In the genomic region with DNA sequence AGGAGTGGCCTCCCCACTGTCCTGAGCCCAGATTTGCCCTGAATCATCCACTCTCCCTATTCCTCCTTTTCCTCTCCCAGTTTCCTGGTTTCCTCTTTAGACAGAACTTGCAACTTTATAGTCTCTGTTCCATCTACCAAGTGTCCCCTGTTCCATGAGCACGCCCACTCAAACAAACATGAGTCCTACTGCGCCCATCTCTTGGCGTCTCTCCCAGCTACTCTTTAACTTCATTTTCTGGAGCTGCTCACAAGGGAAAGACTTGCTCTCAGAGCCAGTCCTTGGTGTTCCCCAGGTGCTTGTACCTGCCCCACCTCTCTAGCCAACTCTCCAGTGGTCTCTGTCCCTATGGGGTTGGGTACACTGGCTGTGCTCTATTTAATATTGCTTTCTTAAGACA, we compare ENCODE assay signal across 14 mouse cellular contexts.
DNase-seq lines count a peak whose midpoint lies in the region.
"Had no signal": no experiment of that assay in that cellular context is flagged by ENCODE, and none has a peak within 500 bp of the region (broad histone marks: within the 10 kb centered on the region; RNA-seq: fewer than 3 reads in every experiment).

No protein-coding gene starts in this region.

- peak; percentile 54 for DNase-seq in layer of hippocampus, adult 11-12 months (ENCODE audit: low spot score)
- no peak for DNase-seq in layer of hippocampus, postnatal 10 days (ENCODE audit: low spot score in 2 of 2)
- DNase-seq in left cerebral cortex, adult 18-20 months (ENCODE audit: low spot score in 2 of 2): peak; percentile 59 to 66
- no peak for DNase-seq in left cerebral cortex, postnatal 4 days
- peak; percentile 49 to 65 for DNase-seq in right cerebral cortex, adult 2 months (ENCODE audit: low spot score in 2 of 2)
- no peak for DNase-seq in right cerebral cortex, postnatal 10 days (ENCODE audit: low spot score in 2 of 2)
- DNase-seq: adrenal gland, postnatal 14 days; cerebellum, adult 18-20 months; cerebellum, adult 9-11 months; cerebellum, postnatal 36 days; gastrocnemius, postnatal 10 days; heart, adult 18-20 months; heart, postnatal 10 days; heart, postnatal 4 days had no signal

- intact Hi-C loops in left cerebral cortex, postnatal 4 days (cut with DNase I): loop anchor here (10.0 kb wide), 1 partner anchor 161 kb away; no protein-coding TSS in a partner anchor

Comparison
In these comparisons a context has a peak if more than half of its experiments do, and no peak if none do; other contexts are left out.
1. DNase-seq: peak in layer of hippocampus, adult 11-12 months (single experiment), left cerebral cortex, adult 18-20 months (2 of 2) and right cerebral cortex, adult 2 months (2 of 2); none in layer of hippocampus, postnatal 10 days (0 of 2), left cerebral cortex, postnatal 4 days (single experiment) and right cerebral cortex, postnatal 10 days (0 of 2).